Mouse (Mus musculus) hindbrain, embryonic 13.5 days (tissue): ENCODE measurements around the gene Spop. TPM values are rescaled to one million over a fixed set of nuclear protein-coding genes. Genes with fewer than 3 reads are reported as not detected.
"Not testable (repeated sequence)": the region's sequence is repeated elsewhere in the genome, so short reads cannot be mapped to it uniquely, and the experiment has no call there.

Source experiments
- ATAC-seq: fragments of 200-750 bp; cut with Nextera tagmentation; 2 replicates; pipeline ENCODE4 v1.8.0; 2017; ENCODE audit warnings: moderate TSS enrichment; ENCODE audit not compliant: low FRiP score
- H3K27ac ChIP-seq: fragments of 300-500 bp; sonication (generic); 2 replicates; pipeline ENCODE4 v1.5.1; 2015; ENCODE audit warnings: inconsistent platforms, mild to moderate bottlenecking, moderate library complexity
- H3K27me3 ChIP-seq: fragments of 300-500 bp; sonication (generic); 2 replicates; pipeline ENCODE4 v1.6.1; 2015; ENCODE audit warnings: mild to moderate bottlenecking, inconsistent platforms
- H3K36me3 ChIP-seq: fragments of 300-500 bp; sonication (generic); 2 replicates; pipeline ENCODE4 v1.6.1; 2015; ENCODE audit warnings: mild to moderate bottlenecking, inconsistent platforms
- H3K4me1 ChIP-seq: fragments of 300-500 bp; sonication (generic); replicated peaks from 2 replicates; pipeline ENCODE4 v1.6.1; 2015; ENCODE audit warnings: inconsistent platforms
- H3K4me2 ChIP-seq: fragments of 300-500 bp; sonication (generic); 2 replicates; pipeline ENCODE4 v1.6.1; 2015; ENCODE audit warnings: inconsistent platforms, mild to moderate bottlenecking, moderate library complexity
- H3K4me3 ChIP-seq: fragments of 300-500 bp; sonication (generic); 2 replicates; pipeline ENCODE4 v1.5.1; 2015; ENCODE audit warnings: mild to moderate bottlenecking, inconsistent platforms
- H3K9ac ChIP-seq: fragments of 300-500 bp; sonication (generic); 2 replicates; pipeline ENCODE4 v1.6.1; 2015; ENCODE audit warnings: mild to moderate bottlenecking, inconsistent platforms
- H3K9me3 ChIP-seq: fragments of 300-500 bp; sonication (generic); 2 replicates; pipeline ENCODE4 v1.6.1; 2016; ENCODE audit warnings: inconsistent platforms
- WGBS: fragments of 180-500 bp; shearing (Covaris S2); methylation state at CpG from one replicate; pipeline ENCODE4 v1.1.7; 2015; 5-methylcytosine and 5-hydroxymethylcytosine counted together
- polyA plus RNA-seq: library from polyadenylated mRNA; unstranded; fragments of >200 nt; fragmentation: Nextera tagmentation; extraction: Ambion mirVana; gene quantifications from 2 replicates; pipeline ENCODE4 v1.2.1, GENCODE M21; 2015

The Spop gene
- polyA plus RNA-seq, 1 experiment from 2014 or later = 221 TPM

- no peaks in the 10 kb centered on the region for H3K27me3 ChIP-seq
- H3K27ac ChIP-seq = no peak overlapping the region
- no peak overlapping the region for H3K4me3 ChIP-seq
- no peaks in the 10 kb centered on the region for H3K9me3 ChIP-seq
- peaks cover 84% of the 10 kb centered on the region for H3K36me3 ChIP-seq
- no peak for ATAC-seq
- H3K4me1 ChIP-seq = peaks cover 3% of the 10 kb centered on the region; the same call in 1 of the 2 replicates
- WGBS = 86% methylated on average over 14 of the region's 14 CpGs
- H3K4me2 ChIP-seq = no peak overlapping the region
- no peak overlapping the region for H3K9ac ChIP-seq
These were observed 76.2 kb downstream of the Spop start for GRCm38 (mm10) chr11:95490104-95490503.

GRCm38 (mm10) chr11:95492256-95492655 lies 78.4 kb downstream of the Spop start:
- no peak overlapping the region for H3K9ac ChIP-seq
- H3K9me3 ChIP-seq = no peaks in the 10 kb centered on the region
- H3K27me3 ChIP-seq = no peaks in the 10 kb centered on the region
- H3K27ac ChIP-seq = no peak overlapping the region
- WGBS = 72% methylated on average over 4 of the region's 4 CpGs
- peaks cover 4% of the 10 kb centered on the region; the same call in 1 of the 2 replicates for H3K4me1 ChIP-seq
- no peak for ATAC-seq
- no peak overlapping the region for H3K4me3 ChIP-seq
- no peak overlapping the region for H3K4me2 ChIP-seq
- H3K36me3 ChIP-seq = peaks cover 64% of the 10 kb centered on the region

GRCm38 (mm10) chr11:95493010-95493409 lies 79.1 kb downstream of the Spop start:
- 91% methylated on average over 4 of the region's 4 CpGs for WGBS
- no peak for ATAC-seq

GRCm38 (mm10) chr11:95493950-95494349 lies 80.1 kb downstream of the Spop start:
- ATAC-seq = no peak
- WGBS = 89% methylated on average over 9 of the region's 9 CpGs

More at GRCm38 (mm10) chr11:95493010-95493409, 79.1 kb downstream of the Spop start:
- Histone ChIP-seq H3K27ac (no peak overlapping the region), H3K9me3 (no peaks in the 10 kb centered on the region), H3K4me2 (no peak overlapping the region), H3K4me1 (peaks cover 4% of the 10 kb centered on the region; the same call in 1 of the 2 replicates), H3K9ac (no peak overlapping the region), H3K4me3 (no peak overlapping the region), H3K36me3 (peaks cover 64% of the 10 kb centered on the region), H3K27me3 (no peaks in the 10 kb centered on the region)

GRCm38 (mm10) chr11:95494374-95494773 lies 80.5 kb downstream of the Spop start:
- Histone ChIP-seq H3K4me2 (no peak overlapping the region), H3K36me3 (peaks cover 62% of the 10 kb centered on the region), H3K4me1 (peaks cover 4% of the 10 kb centered on the region; the same call in 1 of the 2 replicates), H3K27me3 (no peaks in the 10 kb centered on the region), H3K4me3 (no peak overlapping the region), H3K9me3 (no peaks in the 10 kb centered on the region), H3K9ac (no peak overlapping the region), H3K27ac (peak overlapping the region; percentile 50)
- WGBS = 80% methylated on average over 3 of the region's 3 CpGs
- ATAC-seq = no peak

More at GRCm38 (mm10) chr11:95493950-95494349, 80.1 kb downstream of the Spop start:
- Histone ChIP-seq H3K9me3 (no peaks in the 10 kb centered on the region), H3K9ac (no peak overlapping the region), H3K4me2 (no peak overlapping the region), H3K27me3 (no peaks in the 10 kb centered on the region), H3K27ac (peak overlapping the region; percentile 50), H3K4me1 (peaks cover 4% of the 10 kb centered on the region; the same call in 1 of the 2 replicates), H3K36me3 (peaks cover 62% of the 10 kb centered on the region), H3K4me3 (no peak overlapping the region)

GRCm38 (mm10) chr11:95495883-95496282 lies 82.0 kb downstream of the Spop start:
- Histone ChIP-seq H3K9ac (no peak overlapping the region), H3K36me3 (peaks cover 50% of the 10 kb centered on the region), H3K4me3 (no peak overlapping the region), H3K9me3 (no peaks in the 10 kb centered on the region), H3K27me3 (no peaks in the 10 kb centered on the region), H3K4me1 (peaks cover 12% of the 10 kb centered on the region; the same call in 1 of the 2 replicates), H3K4me2 (no peak overlapping the region), H3K27ac (no peak overlapping the region)
- 91% methylated on average over 9 of the region's 9 CpGs for WGBS
- ATAC-seq = no peak

GRCm38 (mm10) chr11:95497921-95498320 lies 84.0 kb downstream of the Spop start:
- no peak for ATAC-seq
- Histone ChIP-seq H3K36me3 (peaks cover 36% of the 10 kb centered on the region), H3K27ac (no peak overlapping the region), H3K4me3 (no peak overlapping the region), H3K9me3 (no peaks in the 10 kb centered on the region), H3K9ac (no peak overlapping the region), H3K4me2 (no peak overlapping the region), H3K4me1 (peaks cover 18% of the 10 kb centered on the region; the same call in 1 of the 2 replicates), H3K27me3 (no peaks in the 10 kb centered on the region)
- 85% methylated on average over 5 of the region's 5 CpGs for WGBS

- ATAC-seq = no peak
- H3K27me3 ChIP-seq = no peaks in the 10 kb centered on the region
- H3K9ac ChIP-seq = no peak overlapping the region
- H3K4me3 ChIP-seq = no peak overlapping the region
- H3K9me3 ChIP-seq = no peaks in the 10 kb centered on the region
- 59% methylated on average over 4 of the region's 4 CpGs for WGBS
- peaks cover 31% of the 10 kb centered on the region for H3K4me1 ChIP-seq
- peaks cover 16% of the 10 kb centered on the region for H3K36me3 ChIP-seq
- no peak overlapping the region for H3K4me2 ChIP-seq
- peak overlapping the region; percentile 48 for H3K27ac ChIP-seq
These were observed 86.5 kb downstream of the Spop start for GRCm38 (mm10) chr11:95500412-95500811.

GRCm38 (mm10) chr11:95500836-95501235 lies 87.0 kb downstream of the Spop start:
- H3K4me1 ChIP-seq = peaks cover 31% of the 10 kb centered on the region
- H3K9ac ChIP-seq = no peak overlapping the region
- WGBS = 37% methylated on average over 3 of the region's 3 CpGs
- H3K4me2 ChIP-seq = no peak overlapping the region
- no peaks in the 10 kb centered on the region for H3K27me3 ChIP-seq
- no peak overlapping the region for H3K4me3 ChIP-seq
- H3K36me3 ChIP-seq = peaks cover 16% of the 10 kb centered on the region
- no peak for ATAC-seq
- no peaks in the 10 kb centered on the region for H3K9me3 ChIP-seq
- peak overlapping the region; percentile 48; the same call in 1 of the 2 replicates for H3K27ac ChIP-seq

GRCm38 (mm10) chr11:95501826-95502225 lies 87.9 kb downstream of the Spop start:
- peaks cover 16% of the 10 kb centered on the region for H3K36me3 ChIP-seq
- H3K4me1 ChIP-seq = peaks cover 31% of the 10 kb centered on the region
- not testable (repeated sequence) for ATAC-seq, H3K4me2 ChIP-seq, H3K9ac ChIP-seq, H3K4me3 ChIP-seq, H3K27ac ChIP-seq, H3K27me3 ChIP-seq, H3K9me3 ChIP-seq
- 90% methylated on average over 8 of the region's 8 CpGs for WGBS

GRCm38 (mm10) chr11:95503581-95504180 lies 89.8 kb downstream of the Spop start:
- WGBS = 58% methylated on average over 10 of the region's 10 CpGs
- peaks cover 4% of the 10 kb centered on the region; the same call in 1 of the 2 replicates for H3K36me3 ChIP-seq
- no peak for ATAC-seq
- H3K27me3 ChIP-seq = peaks cover 4% of the 10 kb centered on the region; the same call in 1 of the 2 replicates
- H3K4me3 ChIP-seq = no peak overlapping the region
- no peak overlapping the region for H3K9ac ChIP-seq
- 0 out of 2 replicates have a peak overlapping the region, but pooled peaks have one; percentile 9 for H3K27ac ChIP-seq
- peaks cover 31% of the 10 kb centered on the region for H3K4me1 ChIP-seq
- no peak overlapping the region for H3K4me2 ChIP-seq
- no peaks in the 10 kb centered on the region for H3K9me3 ChIP-seq

GRCm38 (mm10) chr11:95504271-95504731 lies 90.4 kb downstream of the Spop start:
- Histone ChIP-seq H3K27me3 (peaks cover 6% of the 10 kb centered on the region; the same call in 1 of the 2 replicates), H3K9ac (no peak overlapping the region), H3K36me3 (0 out of 2 replicates have a peak, but pooled peaks cover 1% of the 10 kb centered on the region), H3K4me3 (no peak overlapping the region), H3K4me2 (no peak overlapping the region), H3K27ac (peak overlapping the region; percentile 9; the same call in 1 of the 2 replicates), H3K9me3 (no peaks in the 10 kb centered on the region), H3K4me1 (peaks cover 31% of the 10 kb centered on the region)
- 53% methylated on average over 6 of the region's 6 CpGs for WGBS
- ATAC-seq = no peak
